ENCODE assay signal across 8 mouse cellular contexts in the genomic region with DNA sequence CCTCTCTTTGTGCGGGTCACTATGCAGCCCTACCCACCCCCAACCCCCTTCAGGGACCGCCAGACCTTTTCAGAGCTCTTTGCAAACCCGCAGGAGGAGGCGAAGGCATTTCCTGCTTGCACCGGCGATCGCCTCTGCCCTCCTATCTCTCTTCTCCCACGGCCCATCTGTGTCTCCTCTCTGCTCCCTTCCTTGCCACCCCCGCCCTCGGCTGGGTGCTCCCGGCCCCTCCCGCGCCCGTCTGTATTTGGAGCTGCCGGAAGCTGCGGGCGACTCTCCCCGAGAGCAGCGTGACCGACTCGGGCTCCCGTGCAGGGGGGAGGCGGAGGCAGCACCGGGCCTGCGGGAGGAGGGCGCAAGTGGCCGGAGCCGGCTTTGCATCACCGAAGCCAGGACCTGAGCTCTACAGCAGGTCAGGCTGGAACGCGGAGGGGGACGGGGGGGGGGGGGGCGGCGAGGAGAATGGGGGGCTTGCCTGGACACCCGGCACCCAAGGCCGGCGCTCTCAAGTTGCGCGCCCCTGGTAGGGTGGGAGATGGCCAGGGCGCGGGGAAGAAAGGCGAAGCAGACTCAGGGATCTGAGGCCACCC. TPM values are rescaled to one million over a fixed set of nuclear protein-coding genes. Genes with fewer than 3 reads are reported as not detected.
DNase-seq lines count a peak whose midpoint lies in the region; ATAC-seq and TF ChIP-seq lines count a peak whose summit lies in the region.

TSS of gene Cap2 (plus strand) at position 49 of the 590 bp plus-strand sequence.

- H3K36me3 ChIP-seq in forebrain, embryonic 12.5 days (replicated peaks): no peaks in the 10 kb centered on the region
- no peaks in the 10 kb centered on the region for H3K36me3 ChIP-seq in heart, embryonic 15.5 days
- H3K36me3 ChIP-seq in liver, embryonic 14.5 days (replicated peaks; ENCODE audit: control insufficient read depth, insufficient read depth, low read depth): no peaks in the 10 kb centered on the region
- no peaks in the 10 kb centered on the region for H3K36me3 ChIP-seq in neural tube, embryonic 11.5 days (ENCODE audit: control insufficient read depth, insufficient read depth, low read length)
- no peaks in the 10 kb centered on the region for H3K36me3 ChIP-seq in stomach, embryonic 15.5 days

- ATAC-seq in forebrain, embryonic 12.5 days (ENCODE audit: low FRiP score): peak; percentile 85
- ATAC-seq in heart, embryonic 15.5 days (replicated peaks; ENCODE audit: insufficient number of reproducible peaks, insufficient read depth, low FRiP score, low read depth): peak; percentile 87
- ATAC-seq in liver, embryonic 14.5 days (ENCODE audit: insufficient read depth): peak; percentile 59; the same call in 1 of the 2 replicates
- ATAC-seq in neural tube, embryonic 11.5 days (ENCODE audit: insufficient read depth, low FRiP score, low TSS enrichment): peak; percentile 35; the same call in 1 of the 2 replicates
- ATAC-seq in stomach, embryonic 15.5 days (ENCODE audit: insufficient read depth, low FRiP score, low read depth): peak; percentile 56

- H3K9ac ChIP-seq in forebrain, embryonic 12.5 days: peak within 1 kb of the TSS; percentile 69
- peak within 1 kb of the TSS; percentile 80 for H3K9ac ChIP-seq in heart, embryonic 15.5 days
- H3K9ac ChIP-seq in liver, embryonic 14.5 days (replicated peaks): no peak within 1 kb of the TSS
- peak within 1 kb of the TSS; percentile 56 for H3K9ac ChIP-seq in neural tube, embryonic 11.5 days (ENCODE audit: low read length)
- no peak within 1 kb of the TSS for H3K9ac ChIP-seq in stomach, embryonic 15.5 days

- peaks cover 16% of the 10 kb centered on the region for H3K4me1 ChIP-seq in forebrain, embryonic 12.5 days
- peaks cover 4% of the 10 kb centered on the region; the same call in 1 of the 2 replicates for H3K4me1 ChIP-seq in heart, embryonic 15.5 days (replicated peaks)
- peaks cover 0 to 5% of the 10 kb centered on the region in 2 experiments; a peak in 1 of 4 replicates for H3K4me1 ChIP-seq in liver, embryonic 14.5 days (replicated peaks; ENCODE audit: control insufficient read depth in 2 of 2, insufficient read depth in 2 of 2, low read length in 1 of 2)
- no peaks in the 10 kb centered on the region for H3K4me1 ChIP-seq in neural tube, embryonic 11.5 days (ENCODE audit: control insufficient read depth, insufficient read depth, low read length)
- H3K4me1 ChIP-seq in stomach, embryonic 15.5 days: peaks cover 10% of the 10 kb centered on the region

- 0% methylated on average over 33 of the region's 42 CpGs for WGBS in forebrain, embryonic 12.5 days
- WGBS in heart, embryonic 15.5 days: under 1% methylated on average over 34 of the region's 42 CpGs
- under 1% methylated on average over 40 of the region's 42 CpGs for WGBS in liver, embryonic 14.5 days (ENCODE audit: insufficient replicate concordance)
- under 1% methylated on average over 22 of the region's 42 CpGs for WGBS in neural tube, embryonic 11.5 days
- under 1% methylated on average over 38 of the region's 42 CpGs for WGBS in stomach, embryonic 15.5 days

- no peak within 1 kb of the TSS for H3K27ac ChIP-seq in forebrain, embryonic 12.5 days
- H3K27ac ChIP-seq in heart, embryonic 15.5 days: peak within 1 kb of the TSS; percentile 96
- H3K27ac ChIP-seq in liver, embryonic 14.5 days: no peak within 1 kb of the TSS
- no peak within 1 kb of the TSS for H3K27ac ChIP-seq in neural tube, embryonic 11.5 days (ENCODE audit: low read depth, low read length)
- peak within 1 kb of the TSS; percentile 14; the same call in 1 of the 2 replicates for H3K27ac ChIP-seq in stomach, embryonic 15.5 days

- H3K4me3 ChIP-seq in forebrain, embryonic 12.5 days (replicated peaks): peak within 1 kb of the TSS; percentile 61
- peak within 1 kb of the TSS; percentile 66 for H3K4me3 ChIP-seq in heart, embryonic 15.5 days
- H3K4me3 ChIP-seq in liver, embryonic 14.5 days (ENCODE audit: insufficient read depth in 1 of 2, low read depth in 2 of 2, low read length in 2 of 2): peak within 1 kb of the TSS; percentile 38 to 45
- peak within 1 kb of the TSS; percentile 53 for H3K4me3 ChIP-seq in neural tube, embryonic 11.5 days (ENCODE audit: low read depth, low read length)
- peak within 1 kb of the TSS; percentile 52 for H3K4me3 ChIP-seq in stomach, embryonic 15.5 days (replicated peaks)

- peak; percentile 29 to 30 for DNase-seq in B cell, adult 2 months
- DNase-seq in c-Kit-positive CD71-negative TER-119-negative erythroid progenitor cells, embryonic 14.5 days (ENCODE audit: low read depth): peak; percentile 39
- DNase-seq in kidney, postnatal 36 days: peak; percentile 30 to 56
- peak; percentile 10 to 32 (median 12) for DNase-seq in liver, embryonic 14.5 days (ENCODE audit: low read depth in 3 of 3, low spot score in 3 of 3)
- peak; percentile 70 for DNase-seq in neural tube, embryonic 11.5 days (ENCODE audit: low spot score)

- no peak for TF ChIP-seq EP300 in liver, embryonic 14.5 days (IDR thresholded peaks at IDR 0.05; ENCODE audit: low read depth)

- H3K4me2 ChIP-seq in forebrain, embryonic 12.5 days: peak within 1 kb of the TSS; percentile 95
- H3K4me2 ChIP-seq in heart, embryonic 15.5 days: peak within 1 kb of the TSS; percentile 66
- peak within 1 kb of the TSS; percentile 65 for H3K4me2 ChIP-seq in liver, embryonic 14.5 days (ENCODE audit: low read depth)
- H3K4me2 ChIP-seq in neural tube, embryonic 11.5 days (ENCODE audit: low read depth): peak within 1 kb of the TSS; percentile 78
- H3K4me2 ChIP-seq in stomach, embryonic 15.5 days: peak within 1 kb of the TSS; percentile 89

- H3K27me3 ChIP-seq in forebrain, embryonic 12.5 days: no peaks in the 10 kb centered on the region
- no peaks in the 10 kb centered on the region for H3K27me3 ChIP-seq in heart, embryonic 15.5 days
- H3K27me3 ChIP-seq in liver, embryonic 14.5 days (ENCODE audit: control insufficient read depth, insufficient read depth, low read length): peaks cover 5% of the 10 kb centered on the region
- no peaks in the 10 kb centered on the region for H3K27me3 ChIP-seq in neural tube, embryonic 11.5 days (ENCODE audit: control insufficient read depth, insufficient read depth, low read length)
- H3K27me3 ChIP-seq in stomach, embryonic 15.5 days (replicated peaks): no peaks in the 10 kb centered on the region

- no peaks in the 10 kb centered on the region for H3K9me3 ChIP-seq in forebrain, embryonic 12.5 days
- H3K9me3 ChIP-seq in heart, embryonic 15.5 days (replicated peaks): no peaks in the 10 kb centered on the region
- no peaks in the 10 kb centered on the region for H3K9me3 ChIP-seq in liver, embryonic 14.5 days (ENCODE audit: control insufficient read depth, low read length)
- H3K9me3 ChIP-seq in neural tube, embryonic 11.5 days (ENCODE audit: control insufficient read depth, low read length): no peaks in the 10 kb centered on the region
- H3K9me3 ChIP-seq in stomach, embryonic 15.5 days: no peaks in the 10 kb centered on the region

- no peak for TF ChIP-seq CTCF in liver, embryonic 14.5 days (IDR thresholded peaks at IDR 0.05; ENCODE audit: low read depth)

RNA-seq across cellular contexts. Expression of gene Cap2, which starts in this region (rescaled TPM):
- 10.4 and 10.9 TPM in 2 replicates for polyA plus RNA-seq in forebrain, embryonic 12.5 days (2016; fragmentation: Nextera tagmentation; extraction: Ambion mirVana)
- polyA plus RNA-seq in heart, embryonic 15.5 days (2015; fragmentation: Nextera tagmentation; extraction: Ambion mirVana): 139 and 172 TPM in 2 replicates
- polyA plus RNA-seq in liver, embryonic 14.5 days (2012; rRNA removed): 0.40 and 0.55 TPM in 2 replicates
- polyA plus RNA-seq in liver, embryonic 14.5 days (2014; fragmentation: Nextera tagmentation; extraction: Ambion mirVana): 0.55 and 0.92 TPM in 2 replicates
- 9.5 and 10.7 TPM in 2 replicates for polyA plus RNA-seq in neural tube, embryonic 11.5 days (2014; fragmentation: Nextera tagmentation; extraction: Ambion mirVana)
- polyA plus RNA-seq in stomach, embryonic 15.5 days (2015; fragmentation: Nextera tagmentation; extraction: Ambion mirVana): 9.7 and 11.7 TPM in 2 replicates

Comparison
In these comparisons a context has a peak if more than half of its experiments do, and no peak if none do; other contexts are left out.
1. RNA of gene Cap2 (polyA plus RNA-seq): 139 to 172 TPM in heart, embryonic 15.5 days; 10.4 to 10.9 TPM in forebrain, embryonic 12.5 days, 9.7 to 11.7 TPM in stomach, embryonic 15.5 days, 9.5 to 10.7 TPM in neural tube, embryonic 11.5 days and 0.40 to 0.92 TPM in liver, embryonic 14.5 days; every median in the first group is over 10 times any median in the second.
2. Peak in DNase-seq, ATAC-seq, H3K4me3 ChIP-seq and H3K4me2 ChIP-seq in liver, embryonic 14.5 days; RNA of the gene not detected or under 1 TPM.
3. DNase-seq: peak in every context shown above with its lines; median percentile 70 in neural tube, embryonic 11.5 days; 43 in kidney, postnatal 36 days; 39 in c-Kit-positive CD71-negative TER-119-negative erythroid progenitor cells, embryonic 14.5 days; 30 in B cell, adult 2 months; 12 in liver, embryonic 14.5 days.
4. ATAC-seq: peak in every context shown above with its lines; median percentile 87 in heart, embryonic 15.5 days; 85 in forebrain, embryonic 12.5 days; 59 in liver, embryonic 14.5 days; 56 in stomach, embryonic 15.5 days; 35 in neural tube, embryonic 11.5 days.
5. H3K27ac ChIP-seq: peak in heart, embryonic 15.5 days (single experiment) and stomach, embryonic 15.5 days (single experiment); none in forebrain, embryonic 12.5 days (single experiment), liver, embryonic 14.5 days (single experiment) and neural tube, embryonic 11.5 days (single experiment).
6. H3K9ac ChIP-seq: peak in forebrain, embryonic 12.5 days (single experiment), heart, embryonic 15.5 days (single experiment) and neural tube, embryonic 11.5 days (single experiment); none in liver, embryonic 14.5 days (single experiment) and stomach, embryonic 15.5 days (single experiment).
7. Peak in every context shown above with its lines, with median percentiles within 50 percentile points of each other: H3K4me2 ChIP-seq and H3K4me3 ChIP-seq.